Mouse (Mus musculus) brain, embryonic 14.5 days (tissue): ENCODE measurements around the gene Cstb.

Experiments used
- CTCF ChIP-seq: fragments of 200-500 bp; IDR thresholded peaks from 2 replicates; pipeline ENCODE4 v1.5.1; 2012; ENCODE audit warnings: inconsistent platforms, mild to moderate bottlenecking, moderate library complexity, borderline replicate concordance; ENCODE audit not compliant: insufficient read depth, insufficient read length; ENCODE audit errors: extremely low read depth
- POLR2A ChIP-seq: fragments of 200-500 bp; IDR thresholded peaks from 2 replicates; pipeline ENCODE4 v1.6.1; 2012; ENCODE audit warnings: mild to moderate bottlenecking, inconsistent platforms, borderline replicate concordance; ENCODE audit not compliant: poor library complexity, insufficient read depth, insufficient read length, severe bottlenecking; ENCODE audit errors: extremely low read depth

- TF ChIP-seq POLR2A (no peak), CTCF (no peak)
Measured at GRCm38 (mm10) chr10:78378516-78378915, 47.0 kb upstream of the Cstb start.
